In genomic region chrX:74245107-74245506, GRCm38 (mm10) we compare ENCODE assay signal across 8 mouse cellular contexts. TPM values are rescaled to one million over a fixed set of nuclear protein-coding genes. Genes with fewer than 3 reads are reported as not detected.
DNase-seq lines count a peak whose midpoint lies in the region; ATAC-seq and TF ChIP-seq lines count a peak whose summit lies in the region.

No protein-coding gene starts in this region.

- H3K79me2 ChIP-seq in heart, adult 2 months (replicated peaks; ENCODE audit: control insufficient read depth, insufficient read depth, low read length) = no peaks in the 10 kb centered on the region
- H3K79me2 ChIP-seq in CH12.LX (replicated peaks; ENCODE audit: control insufficient read depth, extremely low read depth, insufficient read depth, poor library complexity, severe bottlenecking) = peaks cover 13% of the 10 kb centered on the region; the same call in 1 of the 2 replicates

- DNase-seq in heart, adult 2 months = no peak
- no peak for DNase-seq in heart, postnatal 25 days (ENCODE audit: low spot score)
- no peak for DNase-seq in CH12.LX (ENCODE audit: extremely low read depth)
- DNase-seq in urinary bladder, adult 18-20 months (ENCODE audit: low spot score in 2 of 2) = no peak
- no peak for DNase-seq in layer of hippocampus, adult 11-12 months (ENCODE audit: low spot score)

- H3K9me3 ChIP-seq in CH12.LX (replicated peaks; ENCODE audit: low read length) = no peaks in the 10 kb centered on the region
- no peaks in the 10 kb centered on the region for H3K9me3 ChIP-seq in forebrain, embryonic 16.5 days (ENCODE audit: control insufficient read depth, low read length)
- no peaks in the 10 kb centered on the region for H3K9me3 ChIP-seq in liver, embryonic 15.5 days (replicated peaks)

- dilution Hi-C loops in CH12.LX (cut with MboI; ENCODE audit: extremely low pct_ligation_motif_present, extremely low pct_unique_long_range_greater_than_20kb, low sequenced_read_pairs) = no loop called here

- no peak for TF ChIP-seq POLR2A in heart, adult 2 months (IDR thresholded peaks at IDR 0.05; ENCODE audit: insufficient read depth, low read depth, low read length)
- no peak for TF ChIP-seq POLR2A in CH12.LX (IDR thresholded peaks at IDR 0.05; ENCODE audit: low read depth, low read length)

- 28% methylated on average over 1 of the region's 1 CpGs for WGBS in heart, adult 2 months
- WGBS in forebrain, embryonic 16.5 days = 38% methylated on average over 1 of the region's 1 CpGs
- 21% methylated on average over 1 of the region's 1 CpGs for WGBS in liver, embryonic 15.5 days (ENCODE audit: insufficient replicate concordance)

- ATAC-seq in forebrain, embryonic 16.5 days = no peak
- ATAC-seq in liver, embryonic 15.5 days (ENCODE audit: insufficient read depth) = no peak
- no peak for ATAC-seq in activated CD4-positive, CD25-positive, alpha-beta regulatory T cell, adult 4 months

- peaks cover 3% of the 10 kb centered on the region for H3K4me1 ChIP-seq in heart, adult 2 months (ENCODE audit: control insufficient read depth, insufficient read depth, low read length)
- peaks cover 4 to 24% of the 10 kb centered on the region in 2 experiments; a peak in 3 of 4 replicates for H3K4me1 ChIP-seq in CH12.LX (ENCODE audit: control insufficient read depth in 1 of 2, insufficient read depth in 2 of 2)
- peaks cover 21% of the 10 kb centered on the region for H3K4me1 ChIP-seq in forebrain, embryonic 16.5 days (replicated peaks; ENCODE audit: control insufficient read depth, insufficient read depth, low read length)
- peaks cover 42% of the 10 kb centered on the region for H3K4me1 ChIP-seq in liver, embryonic 15.5 days (replicated peaks)

- no peaks in the 10 kb centered on the region for H3K27me3 ChIP-seq in heart, adult 2 months (ENCODE audit: control insufficient read depth, insufficient read depth, low read length)
- no peaks in the 10 kb centered on the region for H3K27me3 ChIP-seq in CH12.LX (replicated peaks)
- no peaks in the 10 kb centered on the region for H3K27me3 ChIP-seq in forebrain, embryonic 16.5 days (replicated peaks; ENCODE audit: control insufficient read depth, insufficient read depth, low read length)
- 0 out of 2 replicates have a peak, but pooled peaks cover 11% of the 10 kb centered on the region for H3K27me3 ChIP-seq in liver, embryonic 15.5 days

- in situ Hi-C loops in CH12.LX (cut with MboI; ENCODE audit: low pct_ligation_motif_present, low pct_unique_long_range_greater_than_20kb, low sequenced_read_pairs) = loop anchor here (5.0 to 10.0 kb wide), 2 partner anchors 120 to 167 kb away; partner anchors contain the start of gene Opn1mw

- H3K36me3 ChIP-seq in heart, adult 2 months (ENCODE audit: control insufficient read depth, insufficient read depth, low read length) = no peaks in the 10 kb centered on the region
- H3K36me3 ChIP-seq in CH12.LX (replicated peaks in 1 of 2; ENCODE audit: control insufficient read depth in 1 of 2, insufficient read depth in 1 of 2, low read length in 1 of 2) = peaks cover 26 to 30% of the 10 kb centered on the region in 2 experiments
- 0 out of 2 replicates have a peak, but pooled peaks cover 5% of the 10 kb centered on the region for H3K36me3 ChIP-seq in forebrain, embryonic 16.5 days (ENCODE audit: control insufficient read depth, insufficient read depth)
- H3K36me3 ChIP-seq in liver, embryonic 15.5 days (replicated peaks) = peaks cover 16% of the 10 kb centered on the region; the same call in 1 of the 2 replicates

- TF ChIP-seq CTCF in heart, adult 2 months (IDR thresholded peaks at IDR 0.05) = no peak
- TF ChIP-seq CTCF in CH12.LX (conservative IDR thresholded peaks at IDR 0.05 in 1 of 2, IDR thresholded peaks at IDR 0.05 in 1 of 2; ENCODE audit: low read depth in 2 of 2, low read length in 2 of 2) = no peak

- H3K4me3 ChIP-seq in heart, adult 2 months = peak overlapping the region; percentile 60
- H3K4me3 ChIP-seq in CH12.LX (replicated peaks in 1 of 3; ENCODE audit: low read depth in 2 of 3, low read length in 2 of 3, poor library complexity in 1 of 3) = peak overlapping the region; percentile 58 to 88 (median 61)
- peak overlapping the region; percentile 63 for H3K4me3 ChIP-seq in forebrain, embryonic 16.5 days (replicated peaks; ENCODE audit: low read length)
- peak overlapping the region; percentile 58 for H3K4me3 ChIP-seq in liver, embryonic 15.5 days (replicated peaks)

- peak overlapping the region; percentile 57; the same call in 1 of the 2 replicates for H3K9ac ChIP-seq in heart, adult 2 months (ENCODE audit: low read depth, low read length)
- H3K9ac ChIP-seq in CH12.LX (ENCODE audit: insufficient read depth, low read depth) = peak overlapping the region; percentile 80
- peak overlapping the region; percentile 73 for H3K9ac ChIP-seq in forebrain, embryonic 16.5 days (replicated peaks; ENCODE audit: low read depth, low read length)
- peak overlapping the region; percentile 45 for H3K9ac ChIP-seq in liver, embryonic 15.5 days

- intact Hi-C loops in heart, adult 2 months (cut with DNase I) = loop anchor here (2.0 to 10.0 kb wide), 6 partner anchors 37 to 278 kb away; partner anchors contain the start of genes Dnase1l1, G6pdx, Hcfc1 and Irak1
- intact Hi-C loops in heart, postnatal 25 days (cut with DNase I) = loop anchor here (5.0 to 10.0 kb wide), 3 partner anchors 122 to 220 kb away; partner anchors contain the start of gene Irak1

- peak overlapping the region; percentile 91 for H3K27ac ChIP-seq in heart, adult 2 months
- H3K27ac ChIP-seq in CH12.LX (ENCODE audit: insufficient read depth, low read depth) = no peak overlapping the region
- peak overlapping the region; percentile 93 for H3K27ac ChIP-seq in forebrain, embryonic 16.5 days (ENCODE audit: low read length)
- H3K27ac ChIP-seq in liver, embryonic 15.5 days (replicated peaks) = peak overlapping the region; percentile 55

- no peak for TF ChIP-seq EP300 in heart, adult 2 months (IDR thresholded peaks at IDR 0.05; ENCODE audit: insufficient read depth, low read depth, low read length)
- no peak for TF ChIP-seq EP300 in CH12.LX (IDR thresholded peaks at IDR 0.05; ENCODE audit: low read length)

- H3K4me2 ChIP-seq in CH12.LX (ENCODE audit: insufficient read depth, low read depth, poor library complexity, severe bottlenecking) = peak overlapping the region; percentile 87
- peak overlapping the region; percentile 76 for H3K4me2 ChIP-seq in forebrain, embryonic 16.5 days (ENCODE audit: low read length)
- peak overlapping the region; percentile 85 for H3K4me2 ChIP-seq in liver, embryonic 15.5 days

- no peak for TF ChIP-seq RAD21 in CH12.LX (IDR thresholded peaks at IDR 0.05; ENCODE audit: low read depth, low read length)

RNA-seq across cellular contexts. Expression of gene Flna, which starts 4.5 kb away (rescaled TPM):
- total RNA-seq in heart, adult 2 months (2021) = 100 to 1,000 TPM in 1 of 2 experiments, 10 to 100 TPM in 1; 87.4 to 104 TPM
- 218 and 243 TPM in 2 replicates for polyA plus RNA-seq in heart, adult 2 months (2012; rRNA removed)
- 100 to 1,000 TPM in 1 of 2 experiments, 10 to 100 TPM in 1; 91.7 to 120 TPM for total RNA-seq in heart, postnatal 25 days (2021)
- total RNA-seq in CH12.LX (2012; rRNA removed) = 78.7 and 82.4 TPM in 2 replicates
- 56.8 and 70.2 TPM in 2 replicates for total RNA-seq in CH12.LX (2014; rRNA removed)
- 82.6 and 91.6 TPM in 2 replicates for polyA plus RNA-seq in CH12.LX (2012; ENCODE audit: insufficient read length, low read depth)
- polyA plus RNA-seq in forebrain, embryonic 16.5 days (2015; fragmentation: Nextera tagmentation; extraction: Ambion mirVana) = 126 and 133 TPM in 2 replicates
- polyA plus RNA-seq in liver, embryonic 15.5 days (2015; fragmentation: Nextera tagmentation; extraction: Ambion mirVana) = 41.6 and 47.6 TPM in 2 replicates
- 100 to 1,000 TPM; 202 to 298 TPM for polyA plus RNA-seq in activated CD4-positive, CD25-positive, alpha-beta regulatory T cell, adult 4 months (2017; shearing (Covaris generic))

RNA-seq across cellular contexts. Expression of gene Emd, which starts 9.4 kb away (rescaled TPM):
- total RNA-seq in heart, adult 2 months (2021) = 10 to 100 TPM; 33.8 to 37.6 TPM
- 49.5 and 75.7 TPM in 2 replicates for polyA plus RNA-seq in heart, adult 2 months (2012; rRNA removed)
- total RNA-seq in heart, postnatal 25 days (2021) = 10 to 100 TPM; 30.5 to 33.6 TPM
- total RNA-seq in CH12.LX (2012; rRNA removed) (65.4 and 65.6 TPM in 2 replicates), CH12.LX (2014; rRNA removed) (80.1 and 99.4 TPM in 2 replicates)
- 73.8 and 132 TPM in 2 replicates for polyA plus RNA-seq in CH12.LX (2012; ENCODE audit: insufficient read length, low read depth)
- polyA plus RNA-seq in forebrain, embryonic 16.5 days (2015; fragmentation: Nextera tagmentation; extraction: Ambion mirVana) = 13.7 and 17.9 TPM in 2 replicates
- polyA plus RNA-seq in liver, embryonic 15.5 days (2015; fragmentation: Nextera tagmentation; extraction: Ambion mirVana) = 8.0 and 8.5 TPM in 2 replicates
- polyA plus RNA-seq in activated CD4-positive, CD25-positive, alpha-beta regulatory T cell, adult 4 months (2017; shearing (Covaris generic)) = 10 to 100 TPM; 47.0 to 48.0 TPM

RNA-seq across cellular contexts. Expression of gene Rpl10, which starts 25.5 kb away (rescaled TPM):
- 100 to 1,000 TPM; 200 to 274 TPM for total RNA-seq in heart, adult 2 months (2021)
- 593 and 754 TPM in 2 replicates for polyA plus RNA-seq in heart, adult 2 months (2012; rRNA removed)
- 100 to 1,000 TPM; 217 to 221 TPM for total RNA-seq in heart, postnatal 25 days (2021)
- 3,647 and 3,697 TPM in 2 replicates for total RNA-seq in CH12.LX (2012; rRNA removed)
- total RNA-seq in CH12.LX (2014; rRNA removed) = 3,137 and 3,420 TPM in 2 replicates
- 200 and 459 TPM in 2 replicates for polyA plus RNA-seq in CH12.LX (2012; ENCODE audit: insufficient read length, low read depth)
- 482 and 489 TPM in 2 replicates for polyA plus RNA-seq in forebrain, embryonic 16.5 days (2015; fragmentation: Nextera tagmentation; extraction: Ambion mirVana)
- 356 and 378 TPM in 2 replicates for polyA plus RNA-seq in liver, embryonic 15.5 days (2015; fragmentation: Nextera tagmentation; extraction: Ambion mirVana)
- polyA plus RNA-seq in activated CD4-positive, CD25-positive, alpha-beta regulatory T cell, adult 4 months (2017; shearing (Covaris generic)) = 1,000 to 10,000 TPM in 1 of 2 experiments, 100 to 1,000 TPM in 1; 640 to 1,689 TPM

RNA-seq across cellular contexts. Expression of gene Taz, which starts 36.6 kb away (rescaled TPM):
- 10 to 100 TPM; 45.6 to 47.4 TPM for total RNA-seq in heart, adult 2 months (2021)
- polyA plus RNA-seq in heart, adult 2 months (2012; rRNA removed) = 93.5 and 103 TPM in 2 replicates
- total RNA-seq in heart, postnatal 25 days (2021) = 10 to 100 TPM; 42.1 to 45.2 TPM
- total RNA-seq in CH12.LX (2012; rRNA removed) (31.9 and 40.4 TPM in 2 replicates), CH12.LX (2014; rRNA removed) (29.2 and 31.6 TPM in 2 replicates)
- polyA plus RNA-seq in CH12.LX (2012; ENCODE audit: insufficient read length, low read depth) = 25.6 and 29.0 TPM in 2 replicates
- 96.3 and 104 TPM in 2 replicates for polyA plus RNA-seq in forebrain, embryonic 16.5 days (2015; fragmentation: Nextera tagmentation; extraction: Ambion mirVana)
- 27.7 and 29.2 TPM in 2 replicates for polyA plus RNA-seq in liver, embryonic 15.5 days (2015; fragmentation: Nextera tagmentation; extraction: Ambion mirVana)
- 10 to 100 TPM; 42.1 to 51.3 TPM for polyA plus RNA-seq in activated CD4-positive, CD25-positive, alpha-beta regulatory T cell, adult 4 months (2017; shearing (Covaris generic))

RNA-seq across cellular contexts. Expression of gene Dnase1l1, which starts 37.0 kb away (rescaled TPM):
- total RNA-seq in heart, adult 2 months (2021) = 10 to 100 TPM; 15.4 to 19.7 TPM
- polyA plus RNA-seq in heart, adult 2 months (2012; rRNA removed) = 21.2 and 33.2 TPM in 2 replicates
- total RNA-seq in heart, postnatal 25 days (2021) = 10 to 100 TPM; 13.2 to 17.5 TPM
- total RNA-seq in CH12.LX (2012; rRNA removed) (3.4 and 4.7 TPM in 2 replicates), CH12.LX (2014; rRNA removed) (3.8 and 5.1 TPM in 2 replicates)
- polyA plus RNA-seq in CH12.LX (2012; ENCODE audit: insufficient read length, low read depth) = 4.3 and 4.6 TPM in 2 replicates
- polyA plus RNA-seq in forebrain, embryonic 16.5 days (2015; fragmentation: Nextera tagmentation; extraction: Ambion mirVana) = 2.8 and 3.1 TPM in 2 replicates
- polyA plus RNA-seq in liver, embryonic 15.5 days (2015; fragmentation: Nextera tagmentation; extraction: Ambion mirVana) = 24.5 and 25.2 TPM in 2 replicates
- 10 to 100 TPM; 16.6 to 18.5 TPM for polyA plus RNA-seq in activated CD4-positive, CD25-positive, alpha-beta regulatory T cell, adult 4 months (2017; shearing (Covaris generic))
